Mouse (Mus musculus) forebrain, embryonic 10.5 days (tissue): Measurements from ENCODE around the gene Rnf44. TPM values are rescaled to one million over a fixed set of nuclear protein-coding genes. Genes with fewer than 3 reads are reported as not detected.

Experiments
- DNase-seq: peaks from one replicate; pipeline ENCODE4 v3.0.0-alpha.2; 2017; ENCODE audit warnings: low spot score; ENCODE audit errors: extremely low spot score
- H3K27ac ChIP-seq: fragments of 300-500 bp; sonication (generic); 2 replicates; pipeline ENCODE4 v1.5.1; 2016; ENCODE audit warnings: mild to moderate bottlenecking
- H3K27me3 ChIP-seq: fragments of 300-500 bp; sonication (generic); 2 replicates; pipeline ENCODE4 v1.6.1; 2016; ENCODE audit warnings: mild to moderate bottlenecking; ENCODE audit not compliant: poor library complexity, severe bottlenecking
- H3K36me3 ChIP-seq: fragments of 300-500 bp; sonication (generic); replicated peaks from 2 replicates; pipeline ENCODE4 v1.6.1; 2016; ENCODE audit warnings: mild to moderate bottlenecking, moderate library complexity
- H3K4me1 ChIP-seq: fragments of 300-500 bp; sonication (generic); 2 replicates; pipeline ENCODE4 v1.6.1; 2016
- H3K4me3 ChIP-seq: fragments of 300-500 bp; sonication (generic); 2 replicates; pipeline ENCODE4 v1.5.1; 2016; ENCODE audit warnings: mild to moderate bottlenecking, moderate library complexity
- H3K9me3 ChIP-seq: fragments of 300-500 bp; sonication (generic); 2 replicates; pipeline ENCODE4 v1.6.1; 2016; ENCODE audit warnings: mild to moderate bottlenecking, moderate library complexity
- WGBS: fragments of 180-500 bp; shearing (Covaris S2); methylation state at CpG from one replicate; pipeline ENCODE4 v1.1.7; 2016; 5-methylcytosine and 5-hydroxymethylcytosine counted together
- polyA plus RNA-seq: library from polyadenylated mRNA; unstranded; fragments of >200 nt; fragmentation: Nextera tagmentation; extraction: Ambion mirVana; gene quantifications from 2 replicates; pipeline ENCODE4 v1.2.1, GENCODE M21; 2016

The Rnf44 gene
- polyA plus RNA-seq, 1 experiment from 2014 or later: 106 TPM

DNA sequence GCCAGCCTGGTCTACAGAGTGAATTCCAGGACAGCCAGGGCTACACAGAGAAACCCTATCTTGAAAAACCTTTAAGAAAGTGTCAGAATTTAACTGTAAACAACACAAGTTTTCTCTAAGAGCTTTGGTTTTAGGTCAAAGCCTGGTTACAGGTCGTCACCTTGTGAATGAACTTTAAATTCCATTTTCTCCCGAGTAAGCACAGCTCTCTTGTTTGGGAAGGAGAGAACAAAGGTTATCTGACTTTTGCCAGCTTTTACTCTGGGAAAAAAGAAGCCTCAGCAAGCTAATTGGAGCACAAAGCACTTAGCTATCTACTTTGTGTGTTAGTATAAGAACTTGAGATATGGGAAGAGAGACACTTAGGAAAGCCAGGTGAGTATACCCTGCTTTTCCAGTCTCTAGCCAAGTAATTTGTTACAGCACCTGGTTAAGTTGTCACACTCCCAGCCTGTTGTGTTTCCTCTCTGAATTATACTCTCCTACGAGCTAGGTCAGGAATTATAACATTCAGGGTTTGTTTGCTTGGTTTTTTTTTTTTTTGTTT is 60.9 kb downstream of the Rnf44 start:
- H3K9me3 ChIP-seq: no peaks in the 10 kb centered on the region
- DNase-seq: no peak
- peaks cover 78% of the 10 kb centered on the region for H3K36me3 ChIP-seq
- no peak overlapping the region for H3K27ac ChIP-seq
- 89% methylated on average over 3 of the region's 3 CpGs for WGBS
- H3K4me3 ChIP-seq: no peak overlapping the region
- H3K4me1 ChIP-seq: no peaks in the 10 kb centered on the region
- H3K27me3 ChIP-seq: no peaks in the 10 kb centered on the region

Other genes starting within 250 kb of the Rnf44 start
- gene Thoc3, start 225.1 kb downstream of the Rnf44 start, polyA plus RNA-seq: 189 and 193 TPM in 2 replicates
- 14.3 and 16.4 TPM in 2 replicates for gene Simc1, start 190.1 kb downstream of the Rnf44 start, polyA plus RNA-seq
- gene 4833439L19Rik, start 128.5 kb downstream of the Rnf44 start, polyA plus RNA-seq: 201 and 202 TPM in 2 replicates
- 23.3 and 26.5 TPM in 2 replicates for gene Arl10, start 118.9 kb downstream of the Rnf44 start, polyA plus RNA-seq
- 99.8 and 111 TPM in 2 replicates for gene Nop16, start 103.8 kb downstream of the Rnf44 start, polyA plus RNA-seq
- 143 and 144 TPM in 2 replicates for gene Higd2a, start 103.7 kb downstream of the Rnf44 start, polyA plus RNA-seq
- gene Cltb, start 82.6 kb downstream of the Rnf44 start, polyA plus RNA-seq: 12.4 and 15.3 TPM in 2 replicates
- gene Faf2, start 72.1 kb downstream of the Rnf44 start, polyA plus RNA-seq: 80.1 and 83.8 TPM in 2 replicates
- gene Cdhr2, start 7.6 kb upstream of the Rnf44 start, polyA plus RNA-seq: 0.04 TPM in 1 of 2 replicates, not detected in the other
- 0.56 and 0.57 TPM in 2 replicates for gene Gprin1, start 56.0 kb upstream of the Rnf44 start, polyA plus RNA-seq
- 1.1 and 1.8 TPM in 2 replicates for gene Sncb, start 72.7 kb upstream of the Rnf44 start, polyA plus RNA-seq
- gene Eif4e1b, start 90.1 kb upstream of the Rnf44 start, polyA plus RNA-seq: not detected in 2 replicates
- 7.9 and 9.5 TPM in 2 replicates for gene Tspan17, start 95.5 kb upstream of the Rnf44 start, polyA plus RNA-seq